Mouse (Mus musculus) erythroblast, embryonic 14.5 days (primary cell): ENCODE results near the gene Cd36.

Experiments used
- GATA1 ChIP-seq: IDR thresholded peaks from 2 replicates; pipeline ENCODE4 v1.6.1; 2012; ENCODE audit warnings: low read length, inconsistent platforms, mixed read lengths
- TAL1 ChIP-seq: IDR thresholded peaks from 3 replicates; pipeline ENCODE4 v1.6.1; 2012; ENCODE audit warnings: low read length, inconsistent platforms, mixed read lengths

DNA sequence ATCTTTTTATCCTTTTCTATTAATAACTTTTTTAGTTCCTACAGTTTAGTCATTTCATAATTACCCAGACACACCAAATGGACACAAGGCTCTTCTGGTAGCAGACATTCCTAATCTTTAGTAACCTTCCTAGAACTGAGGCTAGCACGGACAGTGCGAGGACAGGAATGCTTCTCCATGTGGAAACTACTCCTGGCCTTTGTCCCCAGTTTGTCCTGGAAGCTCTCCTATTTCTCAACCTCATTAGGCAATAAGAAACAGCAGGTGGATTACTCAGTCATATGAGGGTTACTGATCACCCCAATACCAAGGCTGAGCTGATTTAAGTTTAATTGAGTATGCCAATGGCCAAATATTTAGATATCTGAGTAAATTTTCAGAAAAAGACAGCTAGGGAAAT lies 25.5 kb downstream of the Cd36 start:
- TF ChIP-seq TAL1, result no peak
- no peak for TF ChIP-seq GATA1
